Mouse (Mus musculus): Measurements from ENCODE around the gene Lmnb2. TPM values are rescaled to one million over a fixed set of nuclear protein-coding genes. Genes with fewer than 3 reads are reported as not detected.

Gene Lmnb2
- polyA plus RNA-seq, 1 experiment from 2014 or later, result 16.2 TPM

DNA sequence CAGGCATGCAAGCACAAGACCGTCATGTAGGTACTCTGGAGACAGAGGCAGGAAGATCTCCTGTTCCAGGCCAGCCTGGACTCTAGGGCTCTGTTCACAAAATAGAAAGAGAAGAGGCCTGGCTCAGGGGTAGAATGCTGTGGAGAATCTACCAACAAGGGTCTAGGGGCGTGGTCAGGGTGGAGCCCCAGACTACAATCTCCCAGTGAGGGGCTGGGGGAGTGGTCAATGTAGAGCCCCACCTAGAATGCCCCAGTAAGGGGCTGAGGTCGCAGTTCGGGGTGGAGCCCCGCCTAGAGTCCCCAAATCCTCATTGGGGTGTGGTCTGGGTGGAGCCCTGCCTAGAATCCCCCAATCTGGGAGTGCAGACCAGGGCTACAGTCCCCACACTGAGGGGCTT lies 32.3 kb upstream of the Lmnb2 start:
- WGBS, result 25% methylated on average over 5 of the region's 5 CpGs
- peak; percentile 17 for ATAC-seq (replicated peaks; ENCODE audit: low FRiP score)
- H3K4me3 ChIP-seq (ENCODE audit: low read depth, low read length), result no peak overlapping the region
- peaks cover 9% of the 10 kb centered on the region; the same call in 1 of the 2 replicates for H3K4me1 ChIP-seq (replicated peaks; ENCODE audit: control insufficient read depth, insufficient read depth, low read length)
- no peak overlapping the region for H3K27ac ChIP-seq (ENCODE audit: low read depth, low read length)
- H3K9ac ChIP-seq (ENCODE audit: low read depth, low read length), result no peak overlapping the region
- no peaks in the 10 kb centered on the region for H3K36me3 ChIP-seq (ENCODE audit: control insufficient read depth, insufficient read depth, low read length)
- no peaks in the 10 kb centered on the region for H3K9me3 ChIP-seq (ENCODE audit: control insufficient read depth, low read length)
- no peaks in the 10 kb centered on the region for H3K27me3 ChIP-seq (replicated peaks; ENCODE audit: control insufficient read depth, insufficient read depth, low read length)
- DNase-seq (ENCODE audit: low spot score), result no peak
- H3K4me2 ChIP-seq, result no peak overlapping the region

DNA sequence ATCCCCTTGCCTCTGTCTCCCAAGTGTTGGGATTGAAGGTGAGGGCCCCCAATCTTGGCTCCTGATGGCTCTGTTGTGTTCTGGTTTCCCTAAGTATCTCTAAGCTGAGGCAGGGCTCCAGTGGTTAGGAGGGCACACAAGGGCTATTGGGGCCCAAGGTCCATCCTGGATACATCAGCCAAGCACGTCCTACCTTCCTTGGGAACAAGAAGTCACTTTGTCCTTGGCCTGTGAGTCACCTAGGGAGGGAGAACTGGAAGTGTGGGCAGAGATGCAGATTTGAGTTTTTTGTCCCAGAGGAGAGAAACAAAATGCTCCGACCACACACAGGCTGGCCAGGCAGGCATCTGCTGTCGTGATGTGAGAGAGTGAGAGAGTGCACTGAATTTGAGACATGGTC lies 31.0 kb upstream of the Lmnb2 start:
- 76% methylated on average over 3 of the region's 3 CpGs for WGBS

DNA sequence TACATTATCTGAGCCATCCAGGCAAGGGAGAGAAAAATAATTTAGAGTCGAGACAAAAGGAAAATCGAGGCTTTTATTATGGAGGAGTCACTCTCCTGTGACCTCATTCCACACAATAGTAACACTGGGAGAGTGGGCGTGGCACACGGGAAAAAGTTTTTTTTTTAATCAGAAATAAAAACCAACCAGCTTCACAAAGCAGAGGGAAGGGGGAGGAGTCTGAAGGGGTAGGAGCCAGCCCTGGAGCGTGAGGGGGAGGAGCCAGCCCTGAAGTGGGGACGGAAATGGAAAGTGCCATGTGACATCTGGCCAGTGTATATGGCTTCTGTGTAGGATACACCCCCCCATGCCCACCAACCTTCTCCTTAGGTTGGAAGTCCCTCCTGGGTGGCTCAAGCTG lies 30.5 kb upstream of the Lmnb2 start:
- Histone ChIP-seq H3K4me1 (replicated peaks; ENCODE audit: control insufficient read depth, insufficient read depth, low read length) (peaks cover 9% of the 10 kb centered on the region; the same call in 1 of the 2 replicates), H3K27ac (ENCODE audit: low read depth, low read length) (no peak overlapping the region), H3K4me3 (ENCODE audit: low read depth, low read length) (no peak overlapping the region), H3K9ac (ENCODE audit: low read depth, low read length) (no peak overlapping the region), H3K9me3 (ENCODE audit: control insufficient read depth, low read length) (no peaks in the 10 kb centered on the region), H3K36me3 (ENCODE audit: control insufficient read depth, insufficient read depth, low read length) (no peaks in the 10 kb centered on the region), H3K4me2 (no peak overlapping the region), H3K27me3 (replicated peaks; ENCODE audit: control insufficient read depth, insufficient read depth, low read length) (no peaks in the 10 kb centered on the region)
- ATAC-seq (replicated peaks; ENCODE audit: low FRiP score), result peak; percentile 56; the same call in 1 of the 2 replicates
- WGBS, result 36% methylated on average over 6 of the region's 6 CpGs
- DNase-seq (ENCODE audit: low spot score), result no peak

More for the DNA sequence above, 31.0 kb upstream of the Lmnb2 start:
- Histone ChIP-seq H3K27ac (ENCODE audit: low read depth, low read length) (no peak overlapping the region), H3K36me3 (ENCODE audit: control insufficient read depth, insufficient read depth, low read length) (no peaks in the 10 kb centered on the region), H3K27me3 (replicated peaks; ENCODE audit: control insufficient read depth, insufficient read depth, low read length) (no peaks in the 10 kb centered on the region), H3K4me1 (replicated peaks; ENCODE audit: control insufficient read depth, insufficient read depth, low read length) (peaks cover 9% of the 10 kb centered on the region; the same call in 1 of the 2 replicates), H3K9me3 (ENCODE audit: control insufficient read depth, low read length) (no peaks in the 10 kb centered on the region), H3K9ac (ENCODE audit: low read depth, low read length) (no peak overlapping the region), H3K4me3 (ENCODE audit: low read depth, low read length) (no peak overlapping the region), H3K4me2 (no peak overlapping the region)
- ATAC-seq (replicated peaks; ENCODE audit: low FRiP score), result no peak
- DNase-seq (ENCODE audit: low spot score), result no peak

DNA sequence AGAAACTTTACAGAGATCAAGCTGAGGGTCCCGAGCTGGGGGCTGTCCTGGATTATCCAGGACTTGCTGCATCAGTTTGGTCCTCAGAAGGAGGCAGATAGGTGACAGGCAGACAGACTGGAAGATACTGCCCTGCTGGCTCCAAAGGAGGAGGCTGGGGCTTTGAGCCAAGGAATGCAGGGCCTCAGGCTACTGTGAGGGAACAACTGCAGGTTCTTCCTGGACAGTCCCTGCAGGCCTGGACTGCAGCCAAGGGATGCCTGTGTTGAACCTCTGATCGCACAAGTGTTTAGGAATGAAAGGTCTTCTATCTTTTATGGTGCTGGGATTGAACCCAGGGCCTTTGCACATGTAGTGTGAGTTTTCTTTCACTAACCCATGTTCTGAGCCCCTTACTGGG lies 29.8 kb upstream of the Lmnb2 start:
- WGBS, result 62% methylated on average over 2 of the region's 2 CpGs
- no peaks in the 10 kb centered on the region for H3K9me3 ChIP-seq (ENCODE audit: control insufficient read depth, low read length)
- H3K9ac ChIP-seq (ENCODE audit: low read depth, low read length), result no peak overlapping the region
- DNase-seq (ENCODE audit: low spot score) (no peak), ATAC-seq (replicated peaks; ENCODE audit: low FRiP score) (no peak)
- H3K36me3 ChIP-seq (ENCODE audit: control insufficient read depth, insufficient read depth, low read length), result no peaks in the 10 kb centered on the region
- no peak overlapping the region for H3K27ac ChIP-seq (ENCODE audit: low read depth, low read length)
- no peak overlapping the region for H3K4me2 ChIP-seq
- H3K4me1 ChIP-seq (replicated peaks; ENCODE audit: control insufficient read depth, insufficient read depth, low read length), result peaks cover 12% of the 10 kb centered on the region; the same call in 1 of the 2 replicates
- no peak overlapping the region for H3K4me3 ChIP-seq (ENCODE audit: low read depth, low read length)
- no peaks in the 10 kb centered on the region for H3K27me3 ChIP-seq (replicated peaks; ENCODE audit: control insufficient read depth, insufficient read depth, low read length)

DNA sequence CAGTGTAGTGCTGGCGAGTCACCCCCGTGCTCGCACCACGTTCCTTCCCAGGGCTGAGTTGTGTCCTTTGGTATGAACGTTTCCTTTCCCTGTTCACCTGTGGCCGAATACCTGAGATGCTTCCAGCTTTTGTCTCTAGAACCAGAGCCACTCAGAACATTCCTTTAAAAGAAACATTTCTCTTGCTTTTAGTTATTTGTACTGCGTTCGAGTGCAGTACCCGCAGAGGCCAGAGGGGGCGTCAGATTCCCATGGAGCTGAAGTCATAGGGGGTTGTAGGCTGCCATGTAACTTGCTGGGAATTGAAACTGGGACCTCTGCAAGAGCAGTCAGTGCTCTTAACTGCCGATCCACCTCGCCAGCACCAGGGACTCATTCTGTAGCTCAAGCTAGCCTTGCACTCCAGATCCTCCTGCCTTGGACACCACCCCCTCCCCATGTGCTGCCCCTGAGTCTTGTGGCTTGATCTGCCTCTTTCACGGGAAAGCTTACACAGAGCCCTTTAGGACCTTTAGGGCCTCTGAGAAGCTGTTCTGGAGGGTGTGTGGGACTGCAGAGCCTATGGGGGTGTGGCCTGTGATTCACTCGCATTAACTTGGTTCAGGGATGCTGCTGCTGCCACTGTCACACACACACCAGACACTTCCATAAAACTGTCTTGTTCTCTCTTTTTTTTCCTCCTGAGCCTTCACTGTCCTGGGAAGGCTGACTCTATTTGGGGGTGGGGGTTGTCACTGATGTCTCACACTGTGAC lies 28.8 kb upstream of the Lmnb2 start:
- Histone ChIP-seq H3K4me3 (ENCODE audit: low read depth, low read length) (no peak overlapping the region), H3K27ac (ENCODE audit: low read depth, low read length) (no peak overlapping the region), H3K9me3 (ENCODE audit: control insufficient read depth, low read length) (no peaks in the 10 kb centered on the region), H3K4me2 (no peak overlapping the region), H3K27me3 (replicated peaks; ENCODE audit: control insufficient read depth, insufficient read depth, low read length) (no peaks in the 10 kb centered on the region), H3K36me3 (ENCODE audit: control insufficient read depth, insufficient read depth, low read length) (no peaks in the 10 kb centered on the region), H3K9ac (ENCODE audit: low read depth, low read length) (no peak overlapping the region), H3K4me1 (replicated peaks; ENCODE audit: control insufficient read depth, insufficient read depth, low read length) (peaks cover 13% of the 10 kb centered on the region; the same call in 1 of the 2 replicates)
- ATAC-seq (replicated peaks; ENCODE audit: low FRiP score) (no peak), DNase-seq (ENCODE audit: low spot score) (no peak)
- WGBS, result 57% methylated on average over 14 of the region's 14 CpGs

DNA sequence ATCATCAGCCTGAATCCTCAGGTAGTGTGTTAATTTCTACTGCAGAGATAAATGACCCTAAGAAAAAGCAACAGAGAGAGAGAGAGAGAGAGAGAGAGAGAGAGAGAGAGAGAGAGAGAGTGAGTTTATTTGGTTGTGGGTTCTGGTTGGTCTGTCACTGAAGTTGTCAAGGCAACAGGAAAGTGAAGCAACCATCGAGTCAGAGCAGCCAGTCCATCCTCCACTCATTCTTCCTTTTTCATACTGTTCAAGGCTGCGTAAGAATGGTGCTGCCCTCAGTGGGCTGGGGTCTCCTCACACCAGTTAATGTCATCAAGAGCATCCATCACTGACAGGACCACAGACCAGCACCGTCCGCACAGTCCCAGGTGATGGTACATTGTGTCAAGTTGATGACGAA lies 26.2 kb upstream of the Lmnb2 start:
- Histone ChIP-seq H3K27me3 (replicated peaks; ENCODE audit: control insufficient read depth, insufficient read depth, low read length) (no peaks in the 10 kb centered on the region), H3K9ac (ENCODE audit: low read depth, low read length) (no peak overlapping the region), H3K9me3 (ENCODE audit: control insufficient read depth, low read length) (no peaks in the 10 kb centered on the region), H3K27ac (ENCODE audit: low read depth, low read length) (no peak overlapping the region), H3K36me3 (ENCODE audit: control insufficient read depth, insufficient read depth, low read length) (no peaks in the 10 kb centered on the region), H3K4me3 (ENCODE audit: low read depth, low read length) (no peak overlapping the region), H3K4me1 (replicated peaks; ENCODE audit: control insufficient read depth, insufficient read depth, low read length) (peaks cover 21% of the 10 kb centered on the region), H3K4me2 (no peak overlapping the region)
- no peak for DNase-seq (ENCODE audit: low spot score)
- 75% methylated on average over 5 of the region's 5 CpGs for WGBS
- ATAC-seq (replicated peaks; ENCODE audit: low FRiP score), result no peak

DNA sequence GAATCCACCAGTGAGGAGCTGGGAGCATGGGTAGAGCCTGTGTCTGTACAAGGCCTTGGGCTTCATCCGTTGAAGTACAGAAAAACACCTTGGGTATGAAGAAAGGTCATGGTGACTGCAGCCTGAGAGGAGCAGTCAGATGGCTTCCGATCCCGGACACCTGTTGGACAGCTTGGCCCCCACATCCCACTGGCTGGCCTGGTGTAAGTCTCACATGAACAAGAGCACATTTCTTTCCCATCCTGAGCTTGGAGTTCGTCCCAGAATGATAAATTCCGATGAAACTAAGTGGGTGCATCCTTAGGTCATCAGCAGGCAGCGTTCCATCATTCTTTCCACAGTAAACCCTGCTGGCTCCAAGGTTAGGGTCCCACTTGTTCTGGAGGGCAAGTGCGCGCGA lies 25.7 kb upstream of the Lmnb2 start:
- H3K4me3 ChIP-seq (ENCODE audit: low read depth, low read length), result no peak overlapping the region
- peaks cover 25% of the 10 kb centered on the region for H3K4me1 ChIP-seq (replicated peaks; ENCODE audit: control insufficient read depth, insufficient read depth, low read length)
- no peak for ATAC-seq (replicated peaks; ENCODE audit: low FRiP score)
- 76% methylated on average over 9 of the region's 9 CpGs for WGBS
- DNase-seq (ENCODE audit: low spot score), result no peak
- H3K27ac ChIP-seq (ENCODE audit: low read depth, low read length), result no peak overlapping the region
- H3K27me3 ChIP-seq (replicated peaks; ENCODE audit: control insufficient read depth, insufficient read depth, low read length), result peaks cover 3% of the 10 kb centered on the region; the same call in 1 of the 2 replicates
- no peak overlapping the region for H3K9ac ChIP-seq (ENCODE audit: low read depth, low read length)
- no peaks in the 10 kb centered on the region for H3K36me3 ChIP-seq (ENCODE audit: control insufficient read depth, insufficient read depth, low read length)
- H3K4me2 ChIP-seq, result no peak overlapping the region
- H3K9me3 ChIP-seq (ENCODE audit: control insufficient read depth, low read length), result no peaks in the 10 kb centered on the region

DNA sequence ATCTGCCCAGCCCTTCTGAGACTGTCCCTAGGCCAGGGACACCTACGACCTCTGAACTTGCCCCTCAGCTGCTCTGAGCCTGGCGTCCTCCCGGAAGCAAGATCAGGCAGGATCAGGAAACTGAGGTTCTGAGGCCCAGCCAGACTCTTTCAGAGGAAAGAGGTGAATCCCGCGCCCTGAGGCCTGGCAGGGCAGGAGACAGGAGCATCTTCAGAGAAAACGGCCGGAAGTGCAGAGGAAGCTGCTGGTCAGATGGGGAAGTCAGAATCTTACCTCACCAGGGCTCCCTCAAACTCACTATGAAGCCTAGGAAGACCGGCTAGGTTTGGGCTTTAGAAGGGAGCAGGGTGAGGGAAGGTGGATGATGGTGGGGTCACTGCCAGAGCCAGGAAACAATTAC lies 24.9 kb upstream of the Lmnb2 start:
- no peaks in the 10 kb centered on the region for H3K36me3 ChIP-seq (ENCODE audit: control insufficient read depth, insufficient read depth, low read length)
- no peak overlapping the region for H3K27ac ChIP-seq (ENCODE audit: low read depth, low read length)
- no peak overlapping the region for H3K4me2 ChIP-seq
- H3K27me3 ChIP-seq (replicated peaks; ENCODE audit: control insufficient read depth, insufficient read depth, low read length), result peaks cover 3% of the 10 kb centered on the region
- ATAC-seq (replicated peaks; ENCODE audit: low FRiP score), result no peak
- 29% methylated on average over 8 of the region's 8 CpGs for WGBS
- 0 out of 2 replicates have a peak overlapping the region, but pooled peaks have one; percentile 6 for H3K9ac ChIP-seq (ENCODE audit: low read depth, low read length)
- no peak for DNase-seq (ENCODE audit: low spot score)
- no peak overlapping the region for H3K4me3 ChIP-seq (ENCODE audit: low read depth, low read length)
- H3K4me1 ChIP-seq (replicated peaks; ENCODE audit: control insufficient read depth, insufficient read depth, low read length), result peaks cover 26% of the 10 kb centered on the region
- no peaks in the 10 kb centered on the region for H3K9me3 ChIP-seq (ENCODE audit: control insufficient read depth, low read length)

DNA sequence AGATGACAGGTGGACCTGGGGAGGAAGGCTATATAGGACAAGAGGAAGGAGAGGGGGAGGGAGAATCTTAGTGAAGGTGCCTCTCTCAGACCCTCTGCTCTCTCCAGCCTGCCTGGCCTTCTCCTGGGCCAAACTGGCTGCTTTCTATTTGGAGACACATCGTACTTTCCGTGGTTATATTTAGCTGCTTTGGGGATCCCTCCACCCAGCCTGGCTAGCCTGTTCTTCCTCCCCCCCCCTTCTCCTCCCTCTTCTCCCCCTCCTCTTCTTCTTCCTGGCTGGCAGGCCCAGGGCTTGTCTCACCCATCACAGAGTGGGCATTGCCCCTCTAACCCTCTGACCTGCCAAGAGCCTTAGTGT lies 22.9 kb upstream of the Lmnb2 start:
- peaks cover 23% of the 10 kb centered on the region for H3K27me3 ChIP-seq (replicated peaks; ENCODE audit: control insufficient read depth, insufficient read depth, low read length)
- peaks cover 45% of the 10 kb centered on the region for H3K4me1 ChIP-seq (replicated peaks; ENCODE audit: control insufficient read depth, insufficient read depth, low read length)
- no peaks in the 10 kb centered on the region for H3K9me3 ChIP-seq (ENCODE audit: control insufficient read depth, low read length)
- H3K9ac ChIP-seq (ENCODE audit: low read depth, low read length), result no peak overlapping the region
- no peaks in the 10 kb centered on the region for H3K36me3 ChIP-seq (ENCODE audit: control insufficient read depth, insufficient read depth, low read length)
- H3K4me2 ChIP-seq, result peak overlapping the region; percentile 68
- no peak for ATAC-seq (replicated peaks; ENCODE audit: low FRiP score)
- no peak for DNase-seq (ENCODE audit: low spot score)
- H3K4me3 ChIP-seq (ENCODE audit: low read depth, low read length), result no peak overlapping the region
- H3K27ac ChIP-seq (ENCODE audit: low read depth, low read length), result no peak overlapping the region
- WGBS, result 42% methylated on average over 2 of the region's 2 CpGs
